Mouse (Mus musculus) MEL (cell line): ENCODE measurements around the gene H60b.

Experiments
- CHD2 ChIP-seq: IDR thresholded peaks from 2 replicates; pipeline ENCODE4 v1.6.1; 2011; ENCODE audit warnings: low read length, improper control_type of control experiment
- CTCF ChIP-seq, 3 experiments: IDR thresholded peaks in 2 of 3; conservative IDR thresholded peaks in 1 of 3; 2 replicates each; pipeline ENCODE4 v1.5.1; 2011 to 2012; ENCODE audit warnings: low read length in 3 of 3, low read depth in 2 of 3, mild to moderate bottlenecking in 2 of 3, improper control_type of control experiment in 1 of 3, inconsistent platforms in 1 of 3, mixed read lengths in 1 of 3, moderate library complexity in 1 of 3; ENCODE audit not compliant: control insufficient read depth in 1 of 3, insufficient read depth in 1 of 3, poor library complexity in 1 of 3, severe bottlenecking in 1 of 3
- JUND ChIP-seq: IDR thresholded peaks from 2 replicates; pipeline ENCODE4 v1.6.1; 2011; ENCODE audit warnings: low read depth, mild to moderate bottlenecking, improper control_type of control experiment, low read length
- NELFE ChIP-seq: IDR thresholded peaks from 2 replicates; pipeline ENCODE4 v1.6.1; 2011; ENCODE audit warnings: low read depth, low read length, improper control_type of control experiment
- POLR2AphosphoS5 ChIP-seq: IDR thresholded peaks from 2 replicates; pipeline ENCODE4 v1.6.1; 2012; ENCODE audit warnings: low read depth, borderline replicate concordance, mild to moderate bottlenecking, inconsistent platforms, low read length, moderate library complexity, mixed read lengths
- SMC3 ChIP-seq: IDR thresholded peaks from 2 replicates; pipeline ENCODE4 v1.6.1; 2011; ENCODE audit warnings: low read depth, low read length, improper control_type of control experiment
- TAL1 ChIP-seq: IDR thresholded peaks from 2 replicates; pipeline ENCODE4 v1.6.1; 2012; ENCODE audit warnings: mild to moderate bottlenecking, inconsistent platforms, low read length, moderate library complexity, mixed read lengths
- ZMIZ1 ChIP-seq: IDR thresholded peaks from 2 replicates; pipeline ENCODE4 v1.6.1; 2012; ENCODE audit warnings: low read depth, mild to moderate bottlenecking, inconsistent platforms, low read length, improper control_type of control experiment, moderate library complexity

DNA sequence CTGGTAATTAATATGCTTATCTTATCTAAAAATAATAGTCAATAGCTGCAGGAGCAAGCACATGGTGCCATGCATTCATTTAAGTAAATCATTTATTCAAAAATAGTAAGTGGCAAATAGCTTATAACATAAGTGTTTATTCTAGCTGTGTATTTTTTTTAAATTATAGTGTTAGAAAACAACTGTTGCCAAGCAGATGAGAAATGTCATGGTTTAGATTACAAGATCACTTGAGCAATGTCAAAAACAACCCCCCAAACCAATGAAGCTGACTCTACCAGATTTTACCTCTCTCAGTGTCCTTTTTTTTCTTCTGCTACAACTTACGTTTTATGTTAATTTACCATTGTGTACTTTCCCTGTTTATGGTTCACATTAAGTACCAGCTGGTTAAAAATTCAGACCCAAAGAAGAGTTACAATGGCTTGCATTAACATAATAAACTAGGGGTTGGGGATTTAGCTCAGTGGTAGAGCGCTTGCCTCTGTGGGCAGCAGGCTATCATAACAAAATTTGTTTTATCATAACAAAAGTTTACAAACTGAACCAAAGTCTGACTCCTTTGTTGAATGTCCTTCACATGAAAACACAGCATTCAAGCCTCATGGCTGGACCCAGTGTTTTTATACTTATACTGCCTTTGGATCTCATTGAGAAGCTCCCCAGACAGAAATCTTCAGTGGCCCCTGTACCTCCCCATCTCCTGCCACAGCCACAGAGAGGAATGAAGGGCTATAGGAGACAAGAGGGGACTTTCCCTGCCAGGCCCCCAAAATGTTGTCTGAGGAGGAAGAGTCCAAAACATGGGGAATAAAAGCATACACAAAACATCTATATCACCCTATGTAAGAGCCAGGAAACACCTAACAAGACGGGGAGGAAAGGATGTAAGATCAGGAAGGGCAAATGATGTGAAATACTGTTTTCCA is 3.3 kb upstream of the H60b start:
- TF ChIP-seq JUND (no peak), ZMIZ1 (no peak), NELFE (no peak), CTCF (IDR thresholded peaks at IDR 0.05 in 2 of 3, conservative IDR thresholded peaks at IDR 0.05 in 1 of 3; ENCODE audit: control insufficient read depth in 1 of 3, insufficient read depth in 1 of 3, low read depth in 2 of 3, low read length in 3 of 3, poor library complexity in 1 of 3, severe bottlenecking in 1 of 3) (no peak), TAL1 (no peak), POLR2AphosphoS5 (no peak), CHD2 (no peak), SMC3 (no peak)
